Mouse (Mus musculus): ENCODE results near the gene Anxa7. TPM values are rescaled to one million over a fixed set of nuclear protein-coding genes. Genes with fewer than 3 reads are reported as not detected.

Gene Anxa7
- polyA plus RNA-seq, 1 experiment from 2014 or later = 33.6 TPM

DNA sequence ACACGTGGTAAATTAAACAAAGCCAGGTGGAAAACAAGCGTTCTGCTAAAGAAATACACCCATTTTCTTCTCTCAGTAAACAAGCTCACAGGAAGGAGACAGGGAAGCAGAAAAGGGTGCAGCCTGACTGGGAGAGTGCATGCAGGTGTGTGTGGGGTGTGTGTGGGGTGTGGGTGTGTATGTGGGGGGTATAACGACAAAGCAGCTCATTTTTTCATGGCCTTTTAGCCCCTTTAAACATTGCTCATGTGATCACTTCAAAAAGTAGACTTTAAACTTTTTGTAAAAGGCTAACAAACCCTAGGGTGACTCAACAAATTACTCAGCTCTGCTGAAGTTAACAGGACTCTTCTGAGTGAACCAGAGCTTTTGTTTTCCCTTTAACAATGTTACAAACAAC lies 1.5 kb downstream of the Anxa7 start:
- H3K4me2 ChIP-seq (replicated peaks; ENCODE audit: low read depth) = peak overlapping the region; percentile 83
- ATAC-seq = peak; percentile 59
- H3K36me3 ChIP-seq (ENCODE audit: control insufficient read depth, insufficient read depth) = 0 out of 2 replicates have a peak, but pooled peaks cover 5% of the 10 kb centered on the region
- 18% methylated on average over 3 of the region's 3 CpGs for WGBS
- no peaks in the 10 kb centered on the region for H3K9me3 ChIP-seq (ENCODE audit: control insufficient read depth)
- H3K27me3 ChIP-seq (replicated peaks; ENCODE audit: control insufficient read depth, insufficient read depth, low read length) = no peaks in the 10 kb centered on the region
- peak overlapping the region; percentile 72 for H3K4me3 ChIP-seq (ENCODE audit: low read depth, low read length)
- H3K9ac ChIP-seq (ENCODE audit: low read depth, low read length) = no peak overlapping the region
- H3K4me1 ChIP-seq (replicated peaks; ENCODE audit: control insufficient read depth, insufficient read depth, low read length) = no peaks in the 10 kb centered on the region
- no peak for TF ChIP-seq CTCF (IDR thresholded peaks at IDR 0.05; ENCODE audit: low read depth)
- H3K27ac ChIP-seq (ENCODE audit: low read depth, low read length) = peak overlapping the region; percentile 88

DNA sequence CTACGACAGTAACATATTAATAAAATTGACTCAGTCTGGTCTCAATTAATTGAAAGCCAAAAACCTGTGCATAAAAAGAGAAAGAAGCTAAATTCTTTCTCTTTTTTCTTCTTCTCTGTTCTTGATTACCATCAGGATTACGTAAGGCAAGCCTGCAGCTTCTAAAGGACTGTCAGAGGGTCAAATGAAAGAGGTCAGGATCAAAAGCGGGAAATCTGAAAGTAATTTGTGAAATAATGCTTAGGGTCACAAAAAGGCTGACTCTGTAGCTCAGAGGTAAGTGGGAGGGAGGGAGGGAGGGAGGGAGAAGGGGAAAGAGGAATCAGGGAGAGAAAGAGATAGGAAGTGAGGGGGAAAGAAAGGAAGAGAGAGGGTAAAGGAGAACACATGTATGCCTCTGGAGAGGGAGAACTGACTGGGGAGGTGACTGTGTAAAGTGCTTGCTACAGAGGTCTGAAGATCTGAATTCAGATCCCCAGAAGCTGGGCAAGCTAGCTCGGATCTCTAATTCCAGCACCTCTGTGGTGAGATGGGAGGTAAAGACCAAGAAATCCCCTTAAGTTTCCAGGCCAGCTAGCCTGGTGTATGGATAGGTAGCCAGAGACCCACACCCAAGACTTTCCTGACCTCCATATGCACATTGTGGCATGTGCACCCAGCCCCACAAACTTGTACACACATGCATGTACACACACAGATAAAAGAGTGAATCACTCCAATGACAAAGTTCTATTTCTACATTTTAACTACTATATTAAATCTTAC lies 2.5 kb downstream of the Anxa7 start:
- no peak for TF ChIP-seq CTCF (IDR thresholded peaks at IDR 0.05; ENCODE audit: low read depth)
- H3K27ac ChIP-seq (ENCODE audit: low read depth, low read length) = no peak overlapping the region
- no peak overlapping the region for H3K4me2 ChIP-seq (replicated peaks; ENCODE audit: low read depth)
- H3K36me3 ChIP-seq (ENCODE audit: control insufficient read depth, insufficient read depth) = 0 out of 2 replicates have a peak, but pooled peaks cover 5% of the 10 kb centered on the region
- no peaks in the 10 kb centered on the region for H3K27me3 ChIP-seq (replicated peaks; ENCODE audit: control insufficient read depth, insufficient read depth, low read length)
- 67% methylated on average over 4 of the region's 4 CpGs for WGBS
- H3K4me1 ChIP-seq (replicated peaks; ENCODE audit: control insufficient read depth, insufficient read depth, low read length) = no peaks in the 10 kb centered on the region
- ATAC-seq = no peak
- no peak overlapping the region for H3K4me3 ChIP-seq (ENCODE audit: low read depth, low read length)
- no peaks in the 10 kb centered on the region for H3K9me3 ChIP-seq (ENCODE audit: control insufficient read depth)
- H3K9ac ChIP-seq (ENCODE audit: low read depth, low read length) = no peak overlapping the region

DNA sequence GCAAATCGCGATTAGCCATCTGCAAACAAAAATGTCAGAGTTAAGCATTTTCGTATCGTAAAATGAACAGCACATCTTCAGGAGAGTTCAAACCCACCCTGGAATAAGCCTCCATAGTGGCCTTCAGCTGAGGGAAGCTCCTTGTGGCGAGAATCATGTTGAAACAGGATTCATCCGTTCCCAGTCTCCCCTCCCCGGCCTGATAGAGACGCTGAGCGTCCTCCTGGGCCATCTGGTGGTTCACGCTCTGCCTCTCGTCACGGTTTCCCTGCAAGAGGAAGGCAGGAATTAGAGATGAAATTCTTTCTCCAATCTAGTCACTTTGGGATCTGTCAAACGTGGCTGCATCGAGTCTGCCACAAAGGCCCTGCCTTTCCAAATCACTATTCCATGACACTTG lies 19.7 kb downstream of the Anxa7 start:
- H3K9ac ChIP-seq (ENCODE audit: low read depth, low read length) = no peak overlapping the region
- no peak overlapping the region for H3K27ac ChIP-seq (ENCODE audit: low read depth, low read length)
- H3K27me3 ChIP-seq (replicated peaks; ENCODE audit: control insufficient read depth, insufficient read depth, low read length) = no peaks in the 10 kb centered on the region
- no peak overlapping the region for H3K4me3 ChIP-seq (ENCODE audit: low read depth, low read length)
- no peak for TF ChIP-seq CTCF (IDR thresholded peaks at IDR 0.05; ENCODE audit: low read depth)
- peaks cover 77% of the 10 kb centered on the region for H3K36me3 ChIP-seq (ENCODE audit: control insufficient read depth, insufficient read depth)
- no peak for ATAC-seq
- WGBS = 82% methylated on average over 14 of the region's 14 CpGs
- no peaks in the 10 kb centered on the region for H3K4me1 ChIP-seq (replicated peaks; ENCODE audit: control insufficient read depth, insufficient read depth, low read length)
- no peaks in the 10 kb centered on the region for H3K9me3 ChIP-seq (ENCODE audit: control insufficient read depth)
- no peak overlapping the region for H3K4me2 ChIP-seq (replicated peaks; ENCODE audit: low read depth)

DNA sequence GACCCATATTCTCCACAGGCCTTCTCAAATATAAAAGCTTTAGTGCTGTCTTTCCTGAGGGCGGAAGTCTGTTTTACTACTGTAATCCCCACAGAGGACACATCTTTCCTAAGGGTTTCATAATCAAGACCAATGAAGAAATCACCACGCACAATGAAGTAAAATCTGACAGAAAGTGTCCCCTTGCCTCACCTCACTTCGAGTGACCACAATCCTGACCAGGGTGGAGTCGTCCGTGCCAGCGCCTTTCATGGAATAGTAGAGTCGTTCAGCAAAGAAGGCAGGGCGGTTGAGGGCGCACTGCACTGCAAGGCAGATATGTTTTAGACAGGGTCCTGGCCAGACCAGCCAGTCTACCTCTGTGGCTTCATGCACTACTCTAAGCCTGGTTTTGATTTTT lies 21.6 kb downstream of the Anxa7 start:
- H3K4me1 ChIP-seq (replicated peaks; ENCODE audit: control insufficient read depth, insufficient read depth, low read length) = no peaks in the 10 kb centered on the region
- no peak overlapping the region for H3K4me2 ChIP-seq (replicated peaks; ENCODE audit: low read depth)
- no peak overlapping the region for H3K4me3 ChIP-seq (ENCODE audit: low read depth, low read length)
- H3K9me3 ChIP-seq (ENCODE audit: control insufficient read depth) = no peaks in the 10 kb centered on the region
- H3K9ac ChIP-seq (ENCODE audit: low read depth, low read length) = no peak overlapping the region
- TF ChIP-seq CTCF (IDR thresholded peaks at IDR 0.05; ENCODE audit: low read depth) = no peak
- 96% methylated on average over 9 of the region's 9 CpGs for WGBS
- no peak for ATAC-seq
- no peaks in the 10 kb centered on the region for H3K27me3 ChIP-seq (replicated peaks; ENCODE audit: control insufficient read depth, insufficient read depth, low read length)
- no peak overlapping the region for H3K27ac ChIP-seq (ENCODE audit: low read depth, low read length)
- H3K36me3 ChIP-seq (ENCODE audit: control insufficient read depth, insufficient read depth) = peaks cover 65% of the 10 kb centered on the region

DNA sequence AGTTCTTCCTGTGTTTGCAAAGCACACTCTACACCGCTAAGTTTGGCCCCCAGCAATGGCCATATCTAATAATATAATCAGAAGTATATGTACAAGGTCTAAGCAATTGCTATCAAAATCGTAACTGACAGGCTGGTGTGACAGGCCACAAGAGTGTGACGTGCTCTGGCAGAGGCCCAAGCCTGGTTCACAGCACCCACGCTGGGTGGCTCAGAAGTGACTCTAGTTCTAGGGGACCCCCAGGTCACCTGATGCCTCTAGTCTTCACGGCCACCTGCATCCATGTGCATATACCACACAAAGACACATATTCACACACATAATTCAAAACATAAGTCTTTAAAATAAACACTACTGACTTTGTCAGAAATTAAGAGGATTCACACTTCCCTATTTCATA lies 27.0 kb downstream of the Anxa7 start:
- H3K27me3 ChIP-seq (replicated peaks; ENCODE audit: control insufficient read depth, insufficient read depth, low read length) = no peaks in the 10 kb centered on the region
- WGBS = 93% methylated on average over 5 of the region's 5 CpGs
- no peak overlapping the region for H3K4me2 ChIP-seq (replicated peaks; ENCODE audit: low read depth)
- H3K9ac ChIP-seq (ENCODE audit: low read depth, low read length) = no peak overlapping the region
- no peaks in the 10 kb centered on the region for H3K4me1 ChIP-seq (replicated peaks; ENCODE audit: control insufficient read depth, insufficient read depth, low read length)
- no peak overlapping the region for H3K4me3 ChIP-seq (ENCODE audit: low read depth, low read length)
- no peak for ATAC-seq
- TF ChIP-seq CTCF (IDR thresholded peaks at IDR 0.05; ENCODE audit: low read depth) = no peak
- H3K36me3 ChIP-seq (ENCODE audit: control insufficient read depth, insufficient read depth) = peaks cover 23% of the 10 kb centered on the region
- H3K27ac ChIP-seq (ENCODE audit: low read depth, low read length) = no peak overlapping the region
- no peaks in the 10 kb centered on the region for H3K9me3 ChIP-seq (ENCODE audit: control insufficient read depth)

DNA sequence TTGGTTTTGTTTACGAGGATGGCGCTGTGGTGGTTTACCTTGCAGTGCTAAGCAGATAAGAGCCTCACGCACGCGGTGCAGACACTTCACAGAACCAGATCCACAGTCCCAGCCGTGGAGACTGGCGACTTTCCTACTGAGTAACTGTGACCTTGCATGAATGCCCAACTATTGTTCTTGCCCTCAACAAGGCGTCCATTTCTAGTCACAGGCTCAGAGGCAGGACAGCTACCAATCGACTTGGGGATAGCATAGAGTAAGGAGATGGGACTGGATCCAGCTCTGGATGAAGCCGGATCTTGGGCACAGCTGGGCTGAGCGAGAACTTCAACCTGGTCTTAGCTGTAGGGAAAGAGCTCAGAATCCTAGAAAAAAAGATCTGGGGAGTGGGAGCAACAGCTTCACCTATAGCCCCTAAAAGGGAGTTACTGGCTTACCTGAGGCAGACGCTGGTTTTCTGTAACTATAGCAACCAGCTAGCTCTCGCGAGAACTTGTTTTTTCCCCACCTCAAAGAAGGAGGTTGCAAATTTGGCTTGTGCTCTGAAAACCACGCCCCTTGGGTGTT lies 28.1 kb downstream of the Anxa7 start, which contains the start of gene Cfap70:
Cfap70 (minus strand) TSS at position 462 of the 567 bp plus-strand sequence.
- no peak for TF ChIP-seq CTCF (IDR thresholded peaks at IDR 0.05; ENCODE audit: low read depth)
- peak; percentile 49; the same call in 1 of the 2 replicates for ATAC-seq
- Histone ChIP-seq H3K4me1 (replicated peaks; ENCODE audit: control insufficient read depth, insufficient read depth, low read length) (no peaks in the 10 kb centered on the region), H3K27ac (ENCODE audit: low read depth, low read length) (no peak within 1 kb of the TSS), H3K9me3 (ENCODE audit: control insufficient read depth) (no peaks in the 10 kb centered on the region), H3K9ac (ENCODE audit: low read depth, low read length) (peak within 1 kb of the TSS; percentile 0; the same call in 1 of the 2 replicates), H3K27me3 (replicated peaks; ENCODE audit: control insufficient read depth, insufficient read depth, low read length) (no peaks in the 10 kb centered on the region), H3K36me3 (ENCODE audit: control insufficient read depth, insufficient read depth) (peaks cover 16% of the 10 kb centered on the region), H3K4me3 (ENCODE audit: low read depth, low read length) (peak within 1 kb of the TSS; percentile 29), H3K4me2 (replicated peaks; ENCODE audit: low read depth) (peak within 1 kb of the TSS; percentile 65)
- WGBS = 4% methylated on average over 15 of the region's 15 CpGs

All from intestine, postnatal 0 days (tissue).